ENCODE assay signal across 12 mouse cellular contexts in the genomic region with DNA sequence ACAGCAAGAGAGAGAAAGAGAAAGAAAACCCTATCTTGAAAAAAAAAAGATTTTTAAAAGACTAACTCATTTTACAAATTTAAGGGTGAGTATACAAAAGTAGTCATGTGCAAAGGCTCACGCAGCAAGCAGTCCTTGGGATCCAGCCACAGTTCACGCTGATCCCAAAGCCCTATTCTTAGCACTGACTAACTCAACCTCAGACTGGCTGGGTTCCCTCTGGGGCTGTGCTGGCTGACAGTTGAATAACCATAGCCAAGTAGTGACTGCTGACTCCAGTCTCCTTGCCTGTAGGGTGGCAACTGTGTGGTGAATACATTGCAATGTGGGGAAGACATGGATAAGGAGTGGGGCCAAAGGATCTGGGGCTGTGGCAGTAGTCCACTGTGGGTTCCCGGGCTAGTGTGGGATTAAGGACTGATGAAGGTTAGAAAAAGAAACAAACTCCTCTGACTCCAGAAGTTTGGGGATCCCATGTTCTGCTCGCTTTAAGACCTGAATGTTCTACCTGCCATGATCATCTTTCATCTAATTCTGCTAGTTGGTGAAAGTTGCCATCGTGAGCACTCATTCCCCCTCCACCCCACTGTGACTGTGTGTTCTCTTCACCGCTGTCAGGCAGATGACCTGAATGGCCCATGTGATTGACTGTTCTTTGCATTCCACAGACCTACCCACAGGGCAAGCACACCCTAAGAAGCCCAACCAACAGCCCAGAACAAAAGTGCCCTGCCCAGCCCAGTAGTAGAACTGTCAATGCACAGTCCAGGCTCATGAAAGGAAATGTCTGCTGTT. TPM values are rescaled to one million over a fixed set of nuclear protein-coding genes. Genes with fewer than 3 reads are reported as not detected.
A peak's percentile ranks its signal among the peaks of the same experiment; 100 is the strongest.
DNase-seq lines count a peak whose midpoint lies in the region; ATAC-seq and TF ChIP-seq lines count a peak whose summit lies in the region.
"Had no signal": no experiment of that assay in that cellular context is flagged by ENCODE, and none has a peak within 500 bp of the region (broad histone marks: within the 10 kb centered on the region; RNA-seq: fewer than 3 reads in every experiment).

No protein-coding gene starts in this region.

- peaks cover 8% of the 10 kb centered on the region for H3K4me1 ChIP-seq in thymus, adult 2 months (replicated peaks; ENCODE audit: control insufficient read depth, insufficient read depth, low read length)
- peaks cover 6% of the 10 kb centered on the region for H3K4me1 ChIP-seq in liver, postnatal 0 days (ENCODE audit: insufficient read depth)

- no peaks in the 10 kb centered on the region for H3K36me3 ChIP-seq in thymus, adult 2 months (ENCODE audit: control insufficient read depth, insufficient read depth, low read length)
- H3K36me3 ChIP-seq in liver, postnatal 0 days (replicated peaks; ENCODE audit: insufficient read depth, low read length) = no peaks in the 10 kb centered on the region
- H3K36me3 ChIP-seq: forebrain, embryonic 12.5 days; intestine, embryonic 15.5 days had no signal

- H3K4me2 ChIP-seq in liver, postnatal 0 days (ENCODE audit: low read depth, low read length) = no peak overlapping the region
- H3K4me2 ChIP-seq: forebrain, embryonic 12.5 days; intestine, embryonic 15.5 days had no signal

- peak; percentile 37 to 42 for DNase-seq in cerebellum, postnatal 14 days
- DNase-seq in cerebellum, adult 18-20 months = no peak
- peak; percentile 98 for DNase-seq in adipocyte (ENCODE audit: low spot score)
- peak; percentile 62 to 71 for DNase-seq in gastrocnemius, postnatal 36 days
- peak; percentile 67 for DNase-seq in layer of hippocampus, adult 9-11 months
- no peak for DNase-seq in thymus, adult 2 months
- DNase-seq in T-cell, adult 2 months (ENCODE audit: low spot score) = no peak
- DNase-seq in liver, postnatal 0 days = no peak
- DNase-seq: B cell, adult 2 months; cerebellum, adult 9-10 months had no signal

- TF ChIP-seq CTCF in thymus, adult 2 months (IDR thresholded peaks at IDR 0.05; ENCODE audit: borderline replicate concordance, control insufficient read depth, extremely low read depth, insufficient read depth, low read length, poor library complexity) = no peak
- TF ChIP-seq CTCF in liver, postnatal 0 days (IDR thresholded peaks at IDR 0.05; ENCODE audit: low read depth) = no peak

- H3K9ac ChIP-seq in liver, postnatal 0 days (replicated peaks) = no peak overlapping the region
- H3K9ac ChIP-seq: forebrain, embryonic 12.5 days; intestine, embryonic 15.5 days had no signal

- no peaks in the 10 kb centered on the region for H3K9me3 ChIP-seq in liver, postnatal 0 days (ENCODE audit: low read length)
- H3K9me3 ChIP-seq: forebrain, embryonic 12.5 days; intestine, embryonic 15.5 days had no signal

- H3K27ac ChIP-seq in thymus, adult 2 months (ENCODE audit: control insufficient read depth, insufficient read depth, low read length) = no peak overlapping the region
- no peak overlapping the region for H3K27ac ChIP-seq in liver, postnatal 0 days (ENCODE audit: low read depth)
- H3K27ac ChIP-seq: forebrain, embryonic 12.5 days; intestine, embryonic 15.5 days had no signal

- ATAC-seq in liver, postnatal 0 days = no peak
- ATAC-seq: intestine, embryonic 15.5 days had no signal

- no peak for TF ChIP-seq EP300 in liver, postnatal 0 days (IDR thresholded peaks at IDR 0.05; ENCODE audit: low read depth)

- intact Hi-C loops in gastrocnemius, postnatal 36 days (cut with DNase I) = loop anchor here (1.0 kb wide), 1 partner anchor 15 kb away; no protein-coding TSS in a partner anchor

- no peaks in the 10 kb centered on the region for H3K27me3 ChIP-seq in thymus, adult 2 months (ENCODE audit: control insufficient read depth, insufficient read depth, low read length)
- no peaks in the 10 kb centered on the region for H3K27me3 ChIP-seq in liver, postnatal 0 days (ENCODE audit: insufficient read depth, low read length)
- H3K27me3 ChIP-seq: forebrain, embryonic 12.5 days; intestine, embryonic 15.5 days had no signal

- WGBS in thymus, adult 2 months = 91% methylated on average over 6 of the region's 6 CpGs
- 85% methylated on average over 6 of the region's 6 CpGs for WGBS in liver, postnatal 0 days (ENCODE audit: insufficient replicate concordance)

- TF ChIP-seq POLR2A in thymus, adult 2 months (IDR thresholded peaks at IDR 0.05; ENCODE audit: control insufficient read depth, extremely low read depth, insufficient read depth, low read length, poor library complexity) = no peak

- no peak overlapping the region for H3K4me3 ChIP-seq in thymus, adult 2 months (ENCODE audit: control insufficient read depth, insufficient read depth, low read length)
- no peak overlapping the region for H3K4me3 ChIP-seq in liver, postnatal 0 days (ENCODE audit: low read depth, low read length)
- H3K4me3 ChIP-seq: forebrain, embryonic 12.5 days; intestine, embryonic 15.5 days had no signal

RNA-seq across cellular contexts. Expression of a gene that starts 2.2 kb away (rescaled TPM):
- 10 to 100 TPM; 11.1 to 12.5 TPM for total RNA-seq in gastrocnemius, postnatal 36 days (2021)
- polyA plus RNA-seq in thymus, adult 2 months (2012; rRNA removed) = 14.2 and 16.3 TPM in 2 replicates
- 5.1 and 23.7 TPM in 2 replicates for polyA plus RNA-seq in liver, postnatal 0 days (2015; fragmentation: Nextera tagmentation; extraction: Ambion mirVana)

RNA-seq across cellular contexts. Expression of a gene that starts 32.9 kb away (rescaled TPM):
- total RNA-seq in gastrocnemius, postnatal 36 days (2021) = 100 to 1,000 TPM; 221 to 230 TPM
- polyA plus RNA-seq in thymus, adult 2 months (2012; rRNA removed) = 5.8 and 9.6 TPM in 2 replicates
- 4.7 and 6.0 TPM in 2 replicates for polyA plus RNA-seq in liver, postnatal 0 days (2015; fragmentation: Nextera tagmentation; extraction: Ambion mirVana)

Comparison
In these comparisons a context has a peak if more than half of its experiments do, and no peak if none do; other contexts are left out.
1. DNase-seq: peak in cerebellum, postnatal 14 days (2 of 2), adipocyte (single experiment), gastrocnemius, postnatal 36 days (2 of 2) and layer of hippocampus, adult 9-11 months (single experiment); none in cerebellum, adult 18-20 months (0 of 2), thymus, adult 2 months (single experiment), T-cell, adult 2 months (single experiment) and liver, postnatal 0 days (single experiment).